In the genomic region with DNA sequence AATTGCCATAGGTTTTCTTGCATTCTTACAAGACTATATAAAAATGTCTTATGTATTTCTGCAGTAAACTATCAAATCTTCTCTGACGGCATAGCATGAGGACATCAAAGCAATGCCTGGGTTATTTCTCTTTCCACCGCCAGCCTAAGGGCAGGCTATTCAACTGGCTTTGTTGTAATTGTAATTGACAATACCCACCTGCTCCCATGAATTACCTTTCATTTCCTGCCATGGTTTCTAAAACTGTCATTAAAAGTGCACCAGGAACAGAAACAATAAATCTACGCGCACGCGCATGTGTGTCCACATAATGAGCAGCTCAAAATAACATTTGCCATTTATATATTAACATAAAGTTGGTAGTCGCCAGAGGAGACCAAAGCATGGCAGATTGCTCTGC, we compare ENCODE assay signal across 17 mouse cellular contexts. TPM values are rescaled to one million over a fixed set of nuclear protein-coding genes. Genes with fewer than 3 reads are reported as not detected.
"Had no signal": no experiment of that assay in that cellular context is flagged by ENCODE, and none has a peak within 500 bp of the region (broad histone marks: within the 10 kb centered on the region; RNA-seq: fewer than 3 reads in every experiment).

No protein-coding gene starts in this region.

- H3K9ac ChIP-seq: kidney, embryonic 15.5 days; limb, embryonic 15.5 days; liver, embryonic 12.5 days; lung, embryonic 14.5 days; midbrain, embryonic 12.5 days had no signal

- H3K4me2 ChIP-seq: kidney, embryonic 15.5 days; limb, embryonic 15.5 days; liver, embryonic 12.5 days; lung, embryonic 14.5 days; midbrain, embryonic 12.5 days had no signal

- H3K9me3 ChIP-seq: kidney, embryonic 15.5 days; limb, embryonic 15.5 days; liver, embryonic 12.5 days; midbrain, embryonic 12.5 days had no signal

- H3K27ac ChIP-seq: kidney, embryonic 15.5 days; limb, embryonic 15.5 days; liver, embryonic 12.5 days; midbrain, embryonic 12.5 days had no signal

- ATAC-seq: intestine, embryonic 16.5 days; liver, embryonic 12.5 days had no signal

- DNase-seq: kidney, adult 2 months; kidney, postnatal 14 days; layer of hippocampus, postnatal 36 days; left cerebral cortex, postnatal 4 days; lung, embryonic 14.5 days; lung, postnatal 10 days; lung, postnatal 4 days; right cerebral cortex, postnatal 4 days; spleen, adult 18-20 months; thymus, adult 18-20 months; thymus, postnatal 14 days had no signal

- H3K27me3 ChIP-seq: kidney, embryonic 15.5 days; limb, embryonic 15.5 days; liver, embryonic 12.5 days; midbrain, embryonic 12.5 days had no signal

- H3K36me3 ChIP-seq: kidney, embryonic 15.5 days; limb, embryonic 15.5 days; liver, embryonic 12.5 days; midbrain, embryonic 12.5 days had no signal

- H3K4me3 ChIP-seq: kidney, embryonic 15.5 days; limb, embryonic 15.5 days; liver, embryonic 12.5 days; midbrain, embryonic 12.5 days had no signal

RNA-seq across cellular contexts. Expression of a gene that starts 1.2 kb away (rescaled TPM):
- total RNA-seq: megakaryocyte, adult 5-6 weeks had no signal
- polyA plus RNA-seq: liver, embryonic 12.5 days had no signal
